Mouse (Mus musculus) midbrain, postnatal 0 days (tissue): Measurements from ENCODE around the gene Pla1a. TPM values are rescaled to one million over a fixed set of nuclear protein-coding genes. Genes with fewer than 3 reads are reported as not detected.
A peak's percentile ranks its signal among the peaks of the same experiment; 100 is the strongest.

Experiments used
- ATAC-seq: fragments of 200-750 bp; cut with Nextera tagmentation; 2 replicates; pipeline ENCODE4 v1.8.0; 2017; ENCODE audit warnings: moderate number of reproducible peaks, mild to moderate bottlenecking, moderate TSS enrichment, moderate library complexity; ENCODE audit not compliant: low FRiP score
- DNase-seq: peaks from one replicate; pipeline ENCODE4 v3.0.0-alpha.2; 2015; ENCODE audit warnings: low spot score
- H3K27ac ChIP-seq: fragments of 300-500 bp; sonication (generic); 2 replicates; pipeline ENCODE4 v1.5.1; 2014; ENCODE audit warnings: low read depth, mild to moderate bottlenecking, low read length, mixed read lengths
- H3K27me3 ChIP-seq: fragments of 300-500 bp; sonication (generic); 2 replicates; pipeline ENCODE4 v1.6.1; 2014; ENCODE audit warnings: low read length, control low read depth, mixed read lengths; ENCODE audit not compliant: insufficient read depth
- H3K36me3 ChIP-seq: fragments of 300-500 bp; sonication (generic); 2 replicates; pipeline ENCODE4 v1.6.1; 2014; ENCODE audit warnings: low read length, control low read depth, mixed read lengths; ENCODE audit not compliant: insufficient read depth
- H3K4me1 ChIP-seq: fragments of 300-500 bp; sonication (generic); 2 replicates; pipeline ENCODE4 v1.6.1; 2014; ENCODE audit warnings: mild to moderate bottlenecking, control low read depth, antibody characterized with exemption, low read length, mixed read lengths; ENCODE audit not compliant: insufficient read depth
- H3K4me2 ChIP-seq: fragments of 300-500 bp; sonication (generic); 2 replicates; pipeline ENCODE4 v1.6.1; 2014; ENCODE audit warnings: low read depth, mild to moderate bottlenecking, low read length, mixed read lengths; ENCODE audit not compliant: poor library complexity, severe bottlenecking
- H3K4me3 ChIP-seq: fragments of 300-500 bp; sonication (generic); 2 replicates; pipeline ENCODE4 v1.5.1; 2014; ENCODE audit warnings: low read depth, mild to moderate bottlenecking, low read length, moderate library complexity
- H3K9ac ChIP-seq: fragments of 300-500 bp; sonication (generic); replicated peaks from 2 replicates; pipeline ENCODE4 v1.6.1; 2014; ENCODE audit warnings: mild to moderate bottlenecking, low read length, moderate library complexity, mixed read lengths; ENCODE audit not compliant: poor library complexity, severe bottlenecking
- H3K9me3 ChIP-seq: fragments of 300-500 bp; sonication (generic); 2 replicates; pipeline ENCODE4 v1.6.1; 2016; ENCODE audit warnings: low read length, control low read depth
- CTCF ChIP-seq: IDR thresholded peaks from 2 replicates; pipeline ENCODE4 v1.5.1; 2016; ENCODE audit warnings: antibody characterized with exemption, mild to moderate bottlenecking
- WGBS: fragments of 180-500 bp; shearing (Covaris S2); extraction: QIAGEN DNeasy Blood & Tissue Kit; methylation state at CpG from one replicate; pipeline ENCODE4 v1.1.7; 2014; 5-methylcytosine and 5-hydroxymethylcytosine counted together
- polyA plus RNA-seq: library from polyadenylated mRNA; unstranded; fragments of >200 nt; fragmentation: Nextera tagmentation; extraction: Ambion mirVana; gene quantifications from 2 replicates; pipeline ENCODE4 v1.2.1, GENCODE M21; 2015
- total RNA-seq: library from RNA; depleted of rRNA; stranded (reverse); fragments of >200 nt; gene quantifications from 2 replicates; pipeline ENCODE4 v1.2.3, GENCODE M21; 2014

The Pla1a gene
- total and polyA plus RNA-seq, 2 experiments from 2014 or later: 1.4 to 1.6 TPM

- TF ChIP-seq CTCF: no peak
- Histone ChIP-seq H3K9ac (no peak overlapping the region), H3K9me3 (no peaks in the 10 kb centered on the region), H3K4me2 (no peak overlapping the region), H3K4me3 (no peak overlapping the region), H3K36me3 (no peaks in the 10 kb centered on the region), H3K27ac (no peak overlapping the region), H3K27me3 (no peaks in the 10 kb centered on the region), H3K4me1 (no peaks in the 10 kb centered on the region)
- no peak for DNase-seq
- ATAC-seq: no peak
- WGBS: 81% methylated on average over 7 of the region's 7 CpGs
Observed at GRCm38 (mm10) chr16:38369000-38369399, 63.9 kb downstream of the Pla1a start.

- Histone ChIP-seq H3K9me3 (no peaks in the 10 kb centered on the region), H3K4me3 (no peak overlapping the region), H3K27ac (no peak overlapping the region), H3K4me2 (no peak overlapping the region), H3K4me1 (no peaks in the 10 kb centered on the region), H3K9ac (no peak overlapping the region), H3K27me3 (no peaks in the 10 kb centered on the region), H3K36me3 (no peaks in the 10 kb centered on the region)
- ATAC-seq: no peak
- TF ChIP-seq CTCF: no peak
- peak; percentile 21 for DNase-seq
- 68% methylated on average over 10 of the region's 10 CpGs for WGBS
Observed at GRCm38 (mm10) chr16:38368336-38368735, 64.6 kb downstream of the Pla1a start.

- 83% methylated on average over 4 of the region's 4 CpGs for WGBS
- H3K9ac ChIP-seq: no peak overlapping the region
- no peak for TF ChIP-seq CTCF
Observed at GRCm38 (mm10) chr16:38366231-38366630, 66.7 kb downstream of the Pla1a start.

GRCm38 (mm10) chr16:38365390-38365789, 67.6 kb downstream of the Pla1a start:
- Histone ChIP-seq H3K4me3 (no peak overlapping the region), H3K27ac (no peak overlapping the region), H3K4me2 (no peak overlapping the region), H3K4me1 (no peaks in the 10 kb centered on the region), H3K9ac (no peak overlapping the region), H3K36me3 (no peaks in the 10 kb centered on the region), H3K27me3 (no peaks in the 10 kb centered on the region), H3K9me3 (no peaks in the 10 kb centered on the region)
- ATAC-seq: no peak
- TF ChIP-seq CTCF: no peak
- 85% methylated on average over 10 of the region's 10 CpGs for WGBS
- DNase-seq: no peak

More at GRCm38 (mm10) chr16:38366231-38366630, 66.7 kb downstream of the Pla1a start:
- no peaks in the 10 kb centered on the region for H3K4me1 ChIP-seq
- H3K27me3 ChIP-seq: no peaks in the 10 kb centered on the region
- no peak overlapping the region for H3K4me3 ChIP-seq
- ATAC-seq (no peak), DNase-seq (no peak)
- H3K27ac ChIP-seq: no peak overlapping the region
- no peaks in the 10 kb centered on the region for H3K9me3 ChIP-seq
- H3K36me3 ChIP-seq: no peaks in the 10 kb centered on the region
- no peak overlapping the region for H3K4me2 ChIP-seq

- Histone ChIP-seq H3K27ac (no peak overlapping the region), H3K4me2 (no peak overlapping the region), H3K9ac (no peak overlapping the region), H3K27me3 (no peaks in the 10 kb centered on the region), H3K4me3 (no peak overlapping the region), H3K36me3 (no peaks in the 10 kb centered on the region), H3K9me3 (no peaks in the 10 kb centered on the region), H3K4me1 (no peaks in the 10 kb centered on the region)
- no peak for TF ChIP-seq CTCF
- DNase-seq: no peak
- ATAC-seq: no peak
- WGBS: 93% methylated on average over 7 of the region's 7 CpGs
Observed at GRCm38 (mm10) chr16:38363657-38364056, 69.3 kb downstream of the Pla1a start.

- no peak for ATAC-seq
- H3K27me3 ChIP-seq: no peaks in the 10 kb centered on the region
Observed at GRCm38 (mm10) chr16:38363256-38363595, 69.7 kb downstream of the Pla1a start.

More at GRCm38 (mm10) chr16:38363256-38363595, 69.7 kb downstream of the Pla1a start:
- H3K27ac ChIP-seq: no peak overlapping the region
- no peaks in the 10 kb centered on the region for H3K4me1 ChIP-seq
- no peak overlapping the region for H3K9ac ChIP-seq
- WGBS: 94% methylated on average over 3 of the region's 3 CpGs
- no peaks in the 10 kb centered on the region for H3K36me3 ChIP-seq
- no peaks in the 10 kb centered on the region for H3K9me3 ChIP-seq
- no peak for TF ChIP-seq CTCF
- no peak for DNase-seq
- no peak overlapping the region for H3K4me3 ChIP-seq
- no peak overlapping the region for H3K4me2 ChIP-seq
